Mouse (Mus musculus) neural tube, embryonic 12.5 days (tissue): ENCODE results near the gene Radil. TPM values are rescaled to one million over a fixed set of nuclear protein-coding genes. Genes with fewer than 3 reads are reported as not detected.

ENCODE experiments used
- ATAC-seq: fragments of 200-750 bp; cut with Nextera tagmentation; 2 replicates; pipeline ENCODE4 v1.8.0; 2017; ENCODE audit warnings: low read depth, mild to moderate bottlenecking, moderate TSS enrichment, moderate library complexity; ENCODE audit not compliant: low FRiP score
- H3K27ac ChIP-seq: fragments of 300-500 bp; sonication (generic); 2 replicates; pipeline ENCODE4 v1.5.1; 2016
- H3K27me3 ChIP-seq: fragments of 300-500 bp; sonication (generic); replicated peaks from 2 replicates; pipeline ENCODE4 v1.6.1; 2016; ENCODE audit warnings: mild to moderate bottlenecking
- H3K36me3 ChIP-seq: fragments of 300-500 bp; sonication (generic); 2 replicates; pipeline ENCODE4 v1.6.1; 2016; ENCODE audit warnings: mild to moderate bottlenecking
- H3K4me1 ChIP-seq: fragments of 300-500 bp; sonication (generic); 2 replicates; pipeline ENCODE4 v1.6.1; 2016
- H3K4me2 ChIP-seq: fragments of 300-500 bp; sonication (generic); replicated peaks from 2 replicates; pipeline ENCODE4 v1.6.1; 2016; ENCODE audit warnings: mild to moderate bottlenecking
- H3K4me3 ChIP-seq: fragments of 300-500 bp; sonication (generic); 2 replicates; pipeline ENCODE4 v1.5.1; 2016
- H3K9ac ChIP-seq: fragments of 300-500 bp; sonication (generic); 2 replicates; pipeline ENCODE4 v1.6.1; 2016; ENCODE audit warnings: mild to moderate bottlenecking
- H3K9me3 ChIP-seq: fragments of 300-500 bp; sonication (generic); 2 replicates; pipeline ENCODE4 v1.6.1; 2016; ENCODE audit warnings: mild to moderate bottlenecking
- WGBS: fragments of 180-500 bp; shearing (Covaris S2); methylation state at CpG from one replicate; pipeline ENCODE4 v1.1.7; 2016; 5-methylcytosine and 5-hydroxymethylcytosine counted together
- polyA plus RNA-seq: library from polyadenylated mRNA; unstranded; fragments of >200 nt; fragmentation: Nextera tagmentation; extraction: Ambion mirVana; gene quantifications from 2 replicates; pipeline ENCODE4 v1.2.1, GENCODE M21; 2016

Gene Radil
- 9.6 and 14.1 TPM in 2 replicates for polyA plus RNA-seq

GRCm38 (mm10) chr5:142550706-142551652 is at the start of gene Radil:
TSS of gene Radil (minus strand) at chr5:142551098.
- Histone ChIP-seq H3K27ac (peak within 1 kb of the TSS; percentile 37; the same call in 1 of the 2 replicates), H3K4me1 (peaks cover 25% of the 10 kb centered on the region), H3K36me3 (no peaks in the 10 kb centered on the region), H3K4me2 (peak within 1 kb of the TSS; percentile 97), H3K27me3 (no peaks in the 10 kb centered on the region), H3K9ac (peak within 1 kb of the TSS; percentile 64), H3K4me3 (peak within 1 kb of the TSS; percentile 59), H3K9me3 (no peaks in the 10 kb centered on the region)
- 2% methylated on average over 80 of the region's 80 CpGs for WGBS
- ATAC-seq: peak; percentile 88

DNA sequence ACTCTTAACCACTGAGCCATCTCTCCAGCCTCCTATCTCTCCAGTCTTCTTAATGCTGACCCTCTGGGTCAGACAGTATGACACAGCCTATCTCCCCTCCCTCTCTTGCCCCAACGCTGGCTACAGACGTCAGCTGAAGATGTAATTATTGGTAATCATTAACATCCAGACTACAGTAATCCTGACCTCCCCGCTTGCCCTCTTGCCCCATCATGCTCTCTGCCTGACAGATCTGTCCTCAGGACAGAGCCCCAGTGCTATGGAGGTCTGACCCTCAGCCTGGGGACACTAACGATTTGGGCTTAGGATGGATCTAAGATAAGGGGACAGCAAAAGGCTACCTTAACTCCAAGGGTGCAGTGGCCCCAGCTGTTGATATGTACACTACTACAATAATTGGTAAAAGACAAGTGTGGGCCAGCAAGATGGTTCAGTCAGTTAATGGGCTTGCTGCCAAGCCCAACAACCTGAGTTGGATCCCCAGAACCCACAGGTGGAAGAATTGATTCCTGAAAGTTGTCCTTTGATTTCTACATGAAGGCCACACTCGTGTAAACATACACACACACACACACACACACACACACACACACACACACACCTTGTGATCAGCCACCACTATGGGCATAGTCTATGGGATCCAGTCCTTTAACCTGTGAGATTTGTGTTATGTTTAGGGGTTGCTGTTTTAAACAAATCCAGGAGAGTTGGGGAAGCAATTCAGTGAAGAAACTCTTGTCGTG is 46.9 kb upstream of the Radil start:
- no peaks in the 10 kb centered on the region for H3K36me3 ChIP-seq
- no peak overlapping the region for H3K4me2 ChIP-seq
- ATAC-seq: no peak
- H3K4me1 ChIP-seq: no peaks in the 10 kb centered on the region
- WGBS: 68% methylated on average over 6 of the region's 6 CpGs
- no peak overlapping the region for H3K27ac ChIP-seq
- no peak overlapping the region for H3K4me3 ChIP-seq
- H3K9me3 ChIP-seq: no peaks in the 10 kb centered on the region
- H3K9ac ChIP-seq: no peak overlapping the region
- H3K27me3 ChIP-seq: no peaks in the 10 kb centered on the region

DNA sequence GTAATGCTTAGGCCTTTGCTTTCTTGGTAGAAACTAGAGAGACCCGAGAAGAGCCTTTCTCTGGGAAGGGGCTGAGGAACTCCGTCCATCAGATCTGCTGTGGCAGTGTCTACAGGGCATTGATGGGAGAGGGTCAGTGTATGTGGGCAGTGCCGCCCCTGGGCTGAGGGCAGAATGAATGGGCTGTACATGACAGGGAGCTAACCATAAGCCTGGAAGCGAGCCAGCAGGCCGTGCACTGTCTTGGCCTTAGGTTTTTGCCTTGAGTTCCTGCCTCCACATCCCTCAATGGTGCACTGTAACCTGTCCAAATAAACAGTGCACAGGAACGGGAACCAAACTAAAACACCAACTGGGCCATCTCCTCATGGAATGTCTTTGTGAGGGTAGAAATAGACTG is 45.8 kb upstream of the Radil start:
- 85% methylated on average over 6 of the region's 6 CpGs for WGBS
- H3K9me3 ChIP-seq: no peaks in the 10 kb centered on the region
- H3K27ac ChIP-seq: no peak overlapping the region
- H3K4me2 ChIP-seq: no peak overlapping the region
- H3K4me1 ChIP-seq: no peaks in the 10 kb centered on the region
- H3K4me3 ChIP-seq: no peak overlapping the region
- H3K9ac ChIP-seq: no peak overlapping the region
- no peaks in the 10 kb centered on the region for H3K27me3 ChIP-seq
- no peaks in the 10 kb centered on the region for H3K36me3 ChIP-seq
- ATAC-seq: no peak

DNA sequence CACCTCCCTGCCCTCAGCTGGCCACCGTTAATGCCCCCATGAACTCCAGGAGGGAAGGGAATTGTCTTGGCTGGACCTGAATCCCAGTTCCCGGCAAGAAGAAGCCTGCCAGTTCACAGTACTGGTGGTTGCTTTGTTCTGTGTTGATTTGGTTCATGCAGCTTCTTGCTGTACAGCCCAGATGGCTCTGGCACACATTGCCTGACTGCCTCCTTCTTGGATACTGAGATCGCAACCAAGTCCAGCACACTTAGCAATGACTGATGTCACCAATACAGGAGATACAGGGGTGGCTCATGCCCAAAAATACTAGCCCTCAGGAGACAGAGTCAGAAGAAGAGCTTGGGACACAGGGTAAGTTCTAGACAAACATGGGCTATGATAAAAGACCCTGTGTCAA is 44.8 kb upstream of the Radil start:
- 85% methylated on average over 3 of the region's 3 CpGs for WGBS
- H3K4me1 ChIP-seq: no peaks in the 10 kb centered on the region

DNA sequence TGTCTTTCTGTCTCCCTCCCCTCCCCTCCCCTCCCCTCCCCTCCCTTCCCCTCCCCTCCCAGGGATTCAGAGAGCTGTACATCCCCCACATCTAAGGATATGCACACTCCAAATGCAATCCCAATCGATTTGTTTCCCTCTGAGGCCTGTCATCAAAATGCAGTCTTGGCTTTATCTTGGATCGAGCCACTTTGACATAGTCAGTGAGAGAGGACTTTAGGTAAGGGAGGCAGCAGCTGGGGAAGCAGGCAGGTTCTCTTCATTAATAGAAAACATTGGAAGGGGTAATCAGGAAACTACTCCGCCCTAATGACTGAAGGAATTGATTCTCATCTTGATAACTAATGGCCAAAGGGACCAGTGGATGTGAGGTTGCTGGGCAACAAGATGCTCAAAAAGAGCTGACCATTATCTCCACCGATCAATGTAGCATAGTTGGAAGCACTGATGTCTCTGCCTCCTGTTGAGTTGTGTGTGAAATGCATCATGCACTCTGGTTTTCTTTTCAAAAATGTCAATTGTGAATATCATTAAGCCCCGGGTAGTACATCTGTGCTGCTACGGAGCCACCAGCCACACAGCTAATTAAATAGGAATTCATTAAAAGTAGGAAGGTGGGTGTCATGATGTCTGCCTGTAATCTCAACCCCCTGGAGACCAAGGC is 40.2 kb upstream of the Radil start:
- Histone ChIP-seq H3K9me3 (no peaks in the 10 kb centered on the region), H3K4me1 (peaks cover 10% of the 10 kb centered on the region), H3K4me2 (no peak overlapping the region), H3K27ac (no peak overlapping the region), H3K4me3 (no peak overlapping the region), H3K36me3 (no peaks in the 10 kb centered on the region), H3K27me3 (no peaks in the 10 kb centered on the region), H3K9ac (no peak overlapping the region)
- no peak for ATAC-seq
- 68% methylated on average over 6 of the region's 6 CpGs for WGBS

More for the DNA sequence above, 44.8 kb upstream of the Radil start:
- no peaks in the 10 kb centered on the region for H3K9me3 ChIP-seq
- no peaks in the 10 kb centered on the region for H3K27me3 ChIP-seq
- no peak overlapping the region for H3K4me2 ChIP-seq
- no peak overlapping the region for H3K9ac ChIP-seq
- no peak overlapping the region for H3K27ac ChIP-seq
- no peak for ATAC-seq
- H3K4me3 ChIP-seq: no peak overlapping the region
- H3K36me3 ChIP-seq: no peaks in the 10 kb centered on the region

DNA sequence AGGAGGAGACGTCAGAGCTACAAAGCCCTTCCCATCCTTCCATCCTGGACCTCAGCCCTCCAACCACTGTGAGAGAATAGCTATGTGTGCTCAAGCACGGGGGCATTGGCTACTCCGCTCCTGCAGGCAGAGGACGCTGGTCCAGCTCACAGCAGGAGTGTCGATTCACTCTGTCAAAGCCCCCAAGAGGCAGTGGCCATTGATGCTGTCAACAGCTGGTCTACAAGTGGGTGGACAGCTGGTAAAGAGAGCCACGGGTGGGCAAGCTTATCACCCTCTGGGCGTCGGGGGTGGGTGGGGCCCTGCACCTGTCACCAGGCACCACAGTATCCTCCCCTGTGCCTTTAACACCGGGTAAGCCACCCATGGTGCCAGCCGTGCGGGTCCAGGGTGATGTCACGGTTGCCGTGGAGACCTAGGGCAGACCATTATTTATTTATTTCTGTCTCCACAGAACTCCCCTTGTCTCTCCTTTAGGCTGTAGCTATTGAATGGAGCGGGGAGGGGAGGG is 32.8 kb upstream of the Radil start:
- no peaks in the 10 kb centered on the region for H3K9me3 ChIP-seq
- H3K4me1 ChIP-seq: peaks cover 8% of the 10 kb centered on the region
- peak overlapping the region; percentile 6; the same call in 1 of the 2 replicates for H3K27ac ChIP-seq
- no peaks in the 10 kb centered on the region for H3K27me3 ChIP-seq
- H3K9ac ChIP-seq: no peak overlapping the region
- 19% methylated on average over 14 of the region's 14 CpGs for WGBS
- peak overlapping the region; percentile 36 for H3K4me2 ChIP-seq
- no peak overlapping the region for H3K4me3 ChIP-seq
- no peaks in the 10 kb centered on the region for H3K36me3 ChIP-seq
- peak; percentile 96 for ATAC-seq

DNA sequence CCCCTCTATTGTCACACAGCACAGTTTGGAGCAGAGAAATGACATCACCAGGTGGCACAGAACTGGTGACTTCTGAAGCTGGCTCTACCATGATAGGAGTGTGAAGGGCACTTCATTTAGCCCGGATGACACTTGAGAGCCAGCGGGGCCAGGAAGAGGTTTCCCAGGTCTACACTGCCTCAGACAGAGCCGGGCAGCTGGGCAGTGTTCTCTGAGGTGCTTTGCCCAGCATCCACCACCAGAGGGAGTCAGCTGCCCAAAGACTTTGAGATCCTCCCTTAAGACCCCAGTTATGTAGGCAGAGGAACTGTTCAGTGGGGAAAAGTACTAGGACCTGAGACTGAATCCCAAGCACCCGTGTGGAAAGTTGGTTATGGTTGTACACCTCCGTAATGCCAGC is 30.6 kb upstream of the Radil start:
- Histone ChIP-seq H3K4me2 (no peak overlapping the region), H3K36me3 (no peaks in the 10 kb centered on the region), H3K27ac (no peak overlapping the region), H3K9ac (no peak overlapping the region), H3K27me3 (no peaks in the 10 kb centered on the region), H3K4me1 (peaks cover 8% of the 10 kb centered on the region), H3K9me3 (0 out of 2 replicates have a peak, but pooled peaks cover 4% of the 10 kb centered on the region), H3K4me3 (no peak overlapping the region)
- ATAC-seq: no peak
- 15% methylated on average over 5 of the region's 5 CpGs for WGBS

DNA sequence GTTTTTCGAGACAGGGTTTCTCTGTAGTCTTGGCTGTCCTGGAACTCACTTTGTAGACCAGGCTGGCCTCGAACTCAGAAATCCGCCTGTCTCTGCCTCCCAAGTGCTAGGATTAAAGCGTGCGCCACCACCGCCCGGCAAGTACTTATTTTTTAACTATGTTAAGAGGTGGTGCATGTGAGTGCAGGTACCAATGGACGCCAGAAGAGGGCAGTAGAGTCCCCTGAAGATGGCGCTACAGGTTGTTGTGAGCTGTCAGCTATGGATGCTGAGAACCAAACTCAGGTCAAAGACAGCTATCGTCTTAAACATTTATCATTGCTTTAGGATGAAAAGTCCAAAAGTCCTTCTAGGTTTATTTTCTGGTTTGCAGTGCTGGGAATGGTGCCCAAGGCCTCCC is 27.3 kb upstream of the Radil start:
- 88% methylated on average over 10 of the region's 10 CpGs for WGBS
- peaks cover 2% of the 10 kb centered on the region for H3K4me1 ChIP-seq
- H3K27ac ChIP-seq: no peak overlapping the region
- H3K4me2 ChIP-seq: no peak overlapping the region
- no peak overlapping the region for H3K4me3 ChIP-seq
- no peaks in the 10 kb centered on the region for H3K36me3 ChIP-seq
- no peak overlapping the region for H3K9ac ChIP-seq
- no peaks in the 10 kb centered on the region for H3K27me3 ChIP-seq
- no peak for ATAC-seq
- 0 out of 2 replicates have a peak, but pooled peaks cover 4% of the 10 kb centered on the region for H3K9me3 ChIP-seq

DNA sequence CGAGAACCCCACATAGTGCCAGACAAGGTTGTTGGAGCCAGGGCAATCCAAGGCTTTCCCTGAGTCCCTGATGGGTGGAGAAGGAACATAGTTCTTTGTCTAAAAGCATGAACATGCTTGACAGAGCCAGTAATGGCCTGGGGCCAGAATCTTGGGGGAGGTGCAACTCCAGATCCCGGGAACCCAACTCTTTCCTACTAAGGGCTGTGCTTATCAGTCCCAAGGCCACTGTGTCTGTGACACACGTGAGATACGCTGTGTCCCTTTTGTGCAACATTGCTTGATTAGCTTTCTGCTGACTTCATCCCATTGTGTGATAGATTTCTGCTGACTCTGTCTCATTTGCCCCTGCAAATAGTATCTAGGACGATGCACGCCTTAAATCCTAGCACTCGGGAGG is 25.9 kb upstream of the Radil start:
- Histone ChIP-seq H3K4me3 (no peak overlapping the region), H3K4me2 (no peak overlapping the region), H3K36me3 (no peaks in the 10 kb centered on the region), H3K27ac (no peak overlapping the region), H3K4me1 (no peaks in the 10 kb centered on the region), H3K27me3 (no peaks in the 10 kb centered on the region), H3K9me3 (0 out of 2 replicates have a peak, but pooled peaks cover 4% of the 10 kb centered on the region), H3K9ac (no peak overlapping the region)
- 88% methylated on average over 7 of the region's 7 CpGs for WGBS
- ATAC-seq: no peak

DNA sequence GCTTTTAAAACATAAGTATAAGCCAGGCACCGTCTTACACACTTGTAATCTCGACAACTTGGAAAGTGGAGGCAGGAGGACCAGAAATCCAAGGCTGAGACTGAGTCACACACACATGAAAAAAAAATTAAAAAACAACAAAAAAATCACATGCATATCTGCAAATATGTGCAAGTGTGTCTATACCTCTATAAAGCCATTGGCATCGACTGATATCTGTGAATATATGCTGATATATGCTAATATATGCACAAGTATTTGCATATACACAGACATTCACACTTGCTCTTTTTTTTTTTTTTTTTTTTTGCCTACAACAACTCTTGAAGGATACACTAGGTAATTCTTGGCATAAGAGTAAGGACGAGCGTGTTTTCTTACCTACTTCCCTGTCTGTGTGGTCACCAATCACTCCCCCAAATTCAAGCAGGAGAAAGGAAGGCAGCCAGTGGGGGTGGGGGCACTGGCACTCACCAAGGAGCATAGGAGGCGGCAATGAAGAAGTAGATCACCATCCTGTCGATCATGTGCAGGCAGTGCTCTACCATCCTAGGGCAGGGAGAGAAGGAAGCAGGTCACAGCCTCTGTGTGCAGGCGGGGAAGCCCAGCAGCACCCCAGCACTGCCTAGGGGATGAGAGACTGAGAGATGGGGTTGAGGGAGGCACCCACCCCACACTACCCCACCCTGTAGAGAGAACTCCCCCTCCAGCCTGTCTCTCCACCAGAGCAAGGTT is 23.6 kb upstream of the Radil start:
- ATAC-seq: no peak
- Histone ChIP-seq H3K9me3 (0 out of 2 replicates have a peak, but pooled peaks cover 4% of the 10 kb centered on the region), H3K27ac (no peak overlapping the region), H3K9ac (no peak overlapping the region), H3K4me2 (no peak overlapping the region), H3K36me3 (no peaks in the 10 kb centered on the region), H3K27me3 (no peaks in the 10 kb centered on the region), H3K4me3 (no peak overlapping the region), H3K4me1 (no peaks in the 10 kb centered on the region)
- 80% methylated on average over 8 of the region's 8 CpGs for WGBS

DNA sequence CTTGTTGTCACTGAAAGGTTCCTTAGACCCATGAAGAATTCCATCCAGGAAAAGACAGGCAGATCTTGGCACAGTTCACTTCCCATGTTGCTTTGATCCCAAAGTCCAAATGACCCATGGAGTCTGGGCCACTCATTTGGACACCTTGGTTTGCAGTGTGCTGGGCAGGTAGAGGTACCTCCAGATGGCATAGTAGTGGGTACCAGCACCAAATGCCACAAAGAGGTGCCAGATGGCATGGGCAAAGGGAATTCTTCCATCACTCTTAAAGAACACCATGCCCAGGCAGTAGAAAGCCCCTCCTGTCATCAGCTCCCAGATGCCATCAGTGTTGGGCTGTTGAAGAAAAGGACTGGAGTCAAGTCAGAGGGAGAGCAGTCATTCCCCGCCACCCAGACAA is 13.7 kb upstream of the Radil start:
- Histone ChIP-seq H3K36me3 (peaks cover 8% of the 10 kb centered on the region; the same call in 1 of the 2 replicates), H3K4me2 (no peak overlapping the region), H3K4me1 (no peaks in the 10 kb centered on the region), H3K9ac (no peak overlapping the region), H3K4me3 (no peak overlapping the region), H3K27ac (no peak overlapping the region), H3K9me3 (0 out of 2 replicates have a peak, but pooled peaks cover 13% of the 10 kb centered on the region), H3K27me3 (no peaks in the 10 kb centered on the region)
- WGBS: 100% methylated on average over 1 of the region's 1 CpGs
- no peak for ATAC-seq
